Mouse (Mus musculus) limb, embryonic 15.5 days (tissue): Measurements from ENCODE around the gene Pcare. TPM values are rescaled to one million over a fixed set of nuclear protein-coding genes. Genes with fewer than 3 reads are reported as not detected.

ENCODE experiments used
- ATAC-seq: fragments of 200-750 bp; cut with Nextera tagmentation; 2 replicates; pipeline ENCODE4 v1.8.0; 2017; ENCODE audit warnings: low read depth, moderate TSS enrichment; ENCODE audit not compliant: insufficient number of reproducible peaks, low FRiP score, low TSS enrichment
- H3K27ac ChIP-seq: fragments of 300-500 bp; sonication (generic); 2 replicates; pipeline ENCODE4 v1.5.1; 2015; ENCODE audit warnings: moderate library complexity, mild to moderate bottlenecking, inconsistent platforms
- H3K27me3 ChIP-seq: fragments of 300-500 bp; sonication (generic); 2 replicates; pipeline ENCODE4 v1.6.1; 2015; ENCODE audit warnings: inconsistent platforms
- H3K36me3 ChIP-seq: fragments of 300-500 bp; sonication (generic); 2 replicates; pipeline ENCODE4 v1.6.1; 2015; ENCODE audit warnings: inconsistent platforms
- H3K4me1 ChIP-seq: fragments of 300-500 bp; sonication (generic); 2 replicates; pipeline ENCODE4 v1.6.1; 2015; ENCODE audit warnings: inconsistent platforms
- H3K4me2 ChIP-seq: fragments of 300-500 bp; sonication (generic); 2 replicates; pipeline ENCODE4 v1.6.1; 2015; ENCODE audit warnings: mild to moderate bottlenecking, inconsistent platforms
- H3K4me3 ChIP-seq: fragments of 300-500 bp; sonication (generic); 2 replicates; pipeline ENCODE4 v1.5.1; 2015; ENCODE audit warnings: mild to moderate bottlenecking, inconsistent platforms
- H3K9ac ChIP-seq: fragments of 300-500 bp; sonication (generic); 2 replicates; pipeline ENCODE4 v1.6.1; 2015; ENCODE audit warnings: inconsistent platforms
- H3K9me3 ChIP-seq: fragments of 300-500 bp; sonication (generic); 2 replicates; pipeline ENCODE4 v1.6.1; 2016; ENCODE audit warnings: inconsistent platforms
- WGBS: fragments of 180-500 bp; shearing (Covaris S2); methylation state at CpG from one replicate; pipeline ENCODE4 v1.1.7; 2015; 5-methylcytosine and 5-hydroxymethylcytosine counted together
- polyA plus RNA-seq: library from polyadenylated mRNA; unstranded; fragments of >200 nt; fragmentation: Nextera tagmentation; extraction: Ambion mirVana; gene quantifications from 2 replicates; pipeline ENCODE4 v1.2.1, GENCODE M21; 2015

Gene Pcare
- not detected in 2 replicates for polyA plus RNA-seq

GRCm38 (mm10) chr17:71752831-71753230 is at the start of gene Pcare:
TSS of gene Pcare (minus strand) at chr17:71752894.
- H3K9ac ChIP-seq: no peak within 1 kb of the TSS
- H3K27me3 ChIP-seq: no peaks in the 10 kb centered on the region
- no peak within 1 kb of the TSS for H3K4me3 ChIP-seq
- WGBS: 41% methylated on average over 10 of the region's 10 CpGs
- H3K27ac ChIP-seq: no peak within 1 kb of the TSS
- H3K9me3 ChIP-seq: no peaks in the 10 kb centered on the region
- ATAC-seq: no peak
- no peaks in the 10 kb centered on the region for H3K36me3 ChIP-seq
- no peaks in the 10 kb centered on the region; the same call in 1 of the 2 replicates for H3K4me1 ChIP-seq
- no peak within 1 kb of the TSS for H3K4me2 ChIP-seq

GRCm38 (mm10) chr17:71795521-71796205 is 43.0 kb upstream of the Pcare start:
- no peak overlapping the region for H3K4me2 ChIP-seq

GRCm38 (mm10) chr17:71791622-71792021 is 38.9 kb upstream of the Pcare start:
- Histone ChIP-seq H3K4me2 (no peak overlapping the region), H3K9me3 (no peaks in the 10 kb centered on the region), H3K4me3 (no peak overlapping the region), H3K36me3 (peaks cover 13% of the 10 kb centered on the region; the same call in 1 of the 2 replicates), H3K27ac (no peak overlapping the region), H3K9ac (no peak overlapping the region), H3K27me3 (no peaks in the 10 kb centered on the region), H3K4me1 (no peaks in the 10 kb centered on the region)
- no peak for ATAC-seq
- WGBS: 59% methylated on average over 4 of the region's 4 CpGs

More at GRCm38 (mm10) chr17:71795521-71796205, 43.0 kb upstream of the Pcare start:
- Histone ChIP-seq H3K36me3 (peaks cover 13% of the 10 kb centered on the region; the same call in 1 of the 2 replicates), H3K4me1 (no peaks in the 10 kb centered on the region), H3K27ac (no peak overlapping the region), H3K9me3 (no peaks in the 10 kb centered on the region), H3K27me3 (no peaks in the 10 kb centered on the region), H3K4me3 (no peak overlapping the region), H3K9ac (no peak overlapping the region)
- no peak for ATAC-seq
- WGBS: 73% methylated on average over 15 of the region's 15 CpGs

- H3K27me3 ChIP-seq: no peaks in the 10 kb centered on the region
- no peaks in the 10 kb centered on the region for H3K9me3 ChIP-seq
- H3K4me3 ChIP-seq: no peak overlapping the region
- no peak overlapping the region for H3K27ac ChIP-seq
- H3K9ac ChIP-seq: no peak overlapping the region
- H3K36me3 ChIP-seq: peaks cover 13% of the 10 kb centered on the region; the same call in 1 of the 2 replicates
- no peaks in the 10 kb centered on the region for H3K4me1 ChIP-seq
- 83% methylated on average over 4 of the region's 4 CpGs for WGBS
- no peak for ATAC-seq
- no peak overlapping the region for H3K4me2 ChIP-seq
Observed at GRCm38 (mm10) chr17:71791109-71791508, 38.4 kb upstream of the Pcare start.

- peaks cover 7% of the 10 kb centered on the region; the same call in 1 of the 2 replicates for H3K36me3 ChIP-seq
- no peak for ATAC-seq
- peaks cover 11% of the 10 kb centered on the region for H3K4me1 ChIP-seq
- no peak overlapping the region for H3K27ac ChIP-seq
- H3K9me3 ChIP-seq: no peaks in the 10 kb centered on the region
- H3K9ac ChIP-seq: no peak overlapping the region
- no peak overlapping the region for H3K4me2 ChIP-seq
- H3K27me3 ChIP-seq: no peaks in the 10 kb centered on the region
- no peak overlapping the region for H3K4me3 ChIP-seq
Observed at GRCm38 (mm10) chr17:71786456-71786855, 33.8 kb upstream of the Pcare start.

- ATAC-seq: no peak
- no peak overlapping the region for H3K27ac ChIP-seq
Observed at GRCm38 (mm10) chr17:71783366-71783735, 30.7 kb upstream of the Pcare start.

GRCm38 (mm10) chr17:71782699-71783365 is 30.1 kb upstream of the Pcare start:
- under 1% methylated on average over 45 of the region's 59 CpGs for WGBS
- Histone ChIP-seq H3K4me2 (peak overlapping the region; percentile 91), H3K27ac (peak overlapping the region; percentile 18), H3K9me3 (no peaks in the 10 kb centered on the region), H3K4me1 (peaks cover 18% of the 10 kb centered on the region), H3K9ac (peak overlapping the region; percentile 74), H3K36me3 (no peaks in the 10 kb centered on the region), H3K4me3 (peak overlapping the region; percentile 76), H3K27me3 (no peaks in the 10 kb centered on the region)
- peak; percentile 49; the same call in 1 of the 2 replicates for ATAC-seq

More at GRCm38 (mm10) chr17:71783366-71783735, 30.7 kb upstream of the Pcare start:
- peaks cover 18% of the 10 kb centered on the region for H3K4me1 ChIP-seq
- H3K4me3 ChIP-seq: peak overlapping the region; percentile 76
- no peaks in the 10 kb centered on the region for H3K9me3 ChIP-seq
- H3K27me3 ChIP-seq: no peaks in the 10 kb centered on the region
- H3K36me3 ChIP-seq: no peaks in the 10 kb centered on the region
- peak overlapping the region; percentile 91 for H3K4me2 ChIP-seq
- H3K9ac ChIP-seq: peak overlapping the region; percentile 74
- WGBS: 12% methylated on average over 10 of the region's 10 CpGs

GRCm38 (mm10) chr17:71782242-71782698 is 29.6 kb upstream of the Pcare start:
- WGBS: 1% methylated on average over 26 of the region's 29 CpGs
- peak; percentile 44; the same call in 1 of the 2 replicates for ATAC-seq
- H3K4me2 ChIP-seq: peak overlapping the region; percentile 91

GRCm38 (mm10) chr17:71780945-71781344 is 28.3 kb upstream of the Pcare start:
- WGBS: 44% methylated on average over 4 of the region's 4 CpGs
- Histone ChIP-seq H3K4me1 (peaks cover 18% of the 10 kb centered on the region), H3K27me3 (no peaks in the 10 kb centered on the region), H3K36me3 (no peaks in the 10 kb centered on the region), H3K9me3 (no peaks in the 10 kb centered on the region), H3K9ac (no peak overlapping the region), H3K4me2 (no peak overlapping the region), H3K27ac (no peak overlapping the region), H3K4me3 (no peak overlapping the region)
- no peak for ATAC-seq

More at GRCm38 (mm10) chr17:71782242-71782698, 29.6 kb upstream of the Pcare start:
- peaks cover 18% of the 10 kb centered on the region for H3K4me1 ChIP-seq
- H3K27ac ChIP-seq: no peak overlapping the region
- H3K4me3 ChIP-seq: peak overlapping the region; percentile 76
- H3K27me3 ChIP-seq: no peaks in the 10 kb centered on the region
- H3K9me3 ChIP-seq: no peaks in the 10 kb centered on the region
- H3K9ac ChIP-seq: peak overlapping the region; percentile 74
- H3K36me3 ChIP-seq: no peaks in the 10 kb centered on the region

- no peak for ATAC-seq
- peaks cover 18% of the 10 kb centered on the region for H3K4me1 ChIP-seq
- H3K4me3 ChIP-seq: no peak overlapping the region
- no peaks in the 10 kb centered on the region for H3K36me3 ChIP-seq
- no peak overlapping the region for H3K9ac ChIP-seq
- no peak overlapping the region for H3K27ac ChIP-seq
- no peaks in the 10 kb centered on the region for H3K9me3 ChIP-seq
- no peak overlapping the region for H3K4me2 ChIP-seq
- WGBS: 14% methylated on average over 2 of the region's 2 CpGs
- no peaks in the 10 kb centered on the region for H3K27me3 ChIP-seq
Observed at GRCm38 (mm10) chr17:71780490-71780889, 27.8 kb upstream of the Pcare start.

GRCm38 (mm10) chr17:71778696-71779095 is 26.0 kb upstream of the Pcare start:
- 79% methylated on average over 3 of the region's 3 CpGs for WGBS
- ATAC-seq: no peak
- no peak overlapping the region for H3K4me2 ChIP-seq
- no peak overlapping the region for H3K4me3 ChIP-seq
- no peaks in the 10 kb centered on the region for H3K36me3 ChIP-seq
- H3K9ac ChIP-seq: no peak overlapping the region
- no peaks in the 10 kb centered on the region for H3K27me3 ChIP-seq
- no peak overlapping the region for H3K27ac ChIP-seq
- H3K4me1 ChIP-seq: peaks cover 18% of the 10 kb centered on the region
- no peaks in the 10 kb centered on the region for H3K9me3 ChIP-seq

GRCm38 (mm10) chr17:71775279-71775678 is 22.6 kb upstream of the Pcare start:
- Histone ChIP-seq H3K4me3 (no peak overlapping the region), H3K4me1 (no peaks in the 10 kb centered on the region), H3K4me2 (no peak overlapping the region), H3K9me3 (no peaks in the 10 kb centered on the region), H3K36me3 (no peaks in the 10 kb centered on the region), H3K27me3 (no peaks in the 10 kb centered on the region), H3K9ac (no peak overlapping the region), H3K27ac (no peak overlapping the region)
- ATAC-seq: no peak
- WGBS: 64% methylated on average over 4 of the region's 4 CpGs
